Mouse (Mus musculus) T-helper 1 cell (primary cell): ENCODE measurements at regions not wholly inside any gene's neighbourhood (a gene's known extent, or its start where the extent isn't known, plus 50 kb on each side); places are given as distances from the start of the nearest gene placed in this dataset.

Experiments used
- in situ Hi-C: fragments of 300-600 bp; cut with MboI, MseI; formaldehyde crosslinking; loops from one replicate; pipeline ENCODE4 v1.15.1; 2025; ENCODE audit warnings: high pct_unique_total_duplicates

DNA sequence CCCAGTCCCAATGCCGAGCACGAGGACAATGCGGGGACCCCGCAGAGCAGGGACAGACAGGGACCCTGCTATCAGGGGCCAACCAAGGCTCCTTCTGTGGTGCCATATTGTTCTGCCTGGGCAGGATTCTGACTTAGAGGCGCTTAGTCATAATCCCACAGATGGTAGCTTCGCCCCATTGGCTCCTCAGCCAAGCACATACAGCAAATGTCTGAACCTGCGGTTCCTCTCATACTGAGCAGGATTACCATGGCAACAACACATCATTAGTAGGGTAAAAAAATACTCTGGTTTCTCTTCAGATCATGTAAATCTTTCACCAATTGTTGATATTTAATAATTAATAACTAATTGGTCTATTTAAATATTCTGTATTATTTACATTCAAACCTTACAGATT lies 2140.3 kb upstream of the Cdh20 start:
- in situ Hi-C loops = no loop called here

DNA sequence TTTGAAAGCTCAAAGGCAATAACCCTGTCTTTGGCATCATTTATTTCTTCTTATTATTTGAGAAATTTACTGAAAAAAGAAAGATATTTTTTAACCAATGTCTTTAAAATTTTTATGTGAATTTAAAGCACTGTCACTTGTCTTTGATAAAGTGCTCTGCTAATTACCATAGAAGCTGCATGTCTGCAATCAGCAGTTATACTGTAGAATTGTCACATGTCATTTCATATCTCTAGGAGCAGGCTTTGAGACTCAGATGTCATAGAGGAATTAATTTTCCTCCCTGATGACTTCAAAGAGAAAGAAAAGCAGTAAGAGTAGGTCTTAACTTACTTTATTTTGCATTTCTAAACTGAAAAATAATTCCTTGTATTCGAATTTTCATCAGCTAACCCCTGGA lies 2123.9 kb upstream of the Cdh20 start:
- in situ Hi-C loops = no loop called here

DNA sequence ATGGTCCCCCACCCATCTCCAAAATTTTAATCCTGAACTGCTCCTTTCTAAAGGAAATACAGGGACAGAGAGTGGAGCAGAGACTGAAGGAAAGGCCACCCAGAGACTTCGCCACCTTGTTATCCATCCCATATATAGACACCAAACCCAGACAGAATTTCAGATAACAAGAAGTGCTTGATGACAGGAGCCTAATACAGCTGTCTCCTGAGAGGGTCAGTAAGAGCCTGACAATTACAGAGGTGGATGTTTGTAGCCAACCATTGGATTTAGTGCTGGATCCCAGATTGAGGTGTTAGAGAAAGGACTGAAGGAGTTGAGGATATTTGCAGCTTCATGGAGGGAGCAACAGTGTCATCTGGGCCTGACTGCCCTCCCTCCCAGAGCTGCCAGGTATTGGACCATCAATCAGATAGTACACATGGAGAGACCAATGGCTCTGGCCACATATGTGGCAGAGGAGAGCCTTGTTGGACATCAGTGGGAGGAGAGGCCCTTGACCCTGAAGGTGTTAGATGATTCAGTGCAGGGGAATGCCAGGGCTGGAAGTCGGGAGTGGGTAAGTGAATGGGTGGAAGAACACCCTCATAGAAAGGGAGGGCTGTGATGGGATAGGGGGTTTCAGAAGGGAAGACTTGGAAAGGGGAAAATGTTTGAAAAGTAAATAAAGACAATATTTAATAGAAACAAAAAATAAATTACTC lies 2080.8 kb upstream of the Cdh20 start:
- in situ Hi-C loops = no loop called here

DNA sequence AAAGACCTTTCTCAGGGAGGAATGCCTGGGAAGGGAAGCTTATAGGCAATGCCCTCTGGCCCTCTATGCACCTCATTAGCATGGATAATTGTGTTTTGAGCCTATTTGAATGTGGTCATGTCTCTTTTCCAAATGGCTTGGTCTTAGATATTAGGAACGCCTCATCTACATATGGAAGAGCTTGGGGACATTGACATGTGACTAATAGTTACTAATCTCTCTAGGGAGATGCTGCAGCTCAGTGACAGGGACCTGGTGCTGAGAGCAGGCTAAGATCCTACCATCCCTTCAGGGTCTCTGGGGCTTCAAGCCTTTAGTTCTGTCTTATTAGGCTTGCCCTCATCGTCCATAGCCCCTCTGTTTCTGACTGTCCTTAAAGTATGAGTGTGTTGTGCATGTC lies 2051.9 kb upstream of the Cdh20 start:
- in situ Hi-C loops = loop anchor here (10.0 kb wide), 1 partner anchor 1812 kb away; no protein-coding TSS in a partner anchor

DNA sequence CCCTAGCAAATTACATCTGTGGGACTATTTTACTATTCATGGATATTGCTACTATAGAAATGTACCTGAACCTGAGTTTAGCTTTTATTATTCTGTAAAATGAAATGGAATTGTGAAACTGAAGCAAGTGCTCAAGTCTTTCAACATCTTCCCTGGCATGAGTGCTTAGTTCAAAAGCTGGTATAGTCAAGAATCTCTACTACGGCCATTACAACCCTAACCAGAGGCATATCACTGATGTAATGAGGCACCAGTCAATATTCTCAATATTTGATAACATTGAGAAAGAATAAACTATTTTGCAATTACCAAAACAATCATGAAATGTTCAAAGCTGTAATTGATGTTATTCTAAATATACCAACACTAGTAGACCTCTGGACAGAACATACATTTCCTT lies 2034.3 kb upstream of the Cdh20 start:
- in situ Hi-C loops = no loop called here

DNA sequence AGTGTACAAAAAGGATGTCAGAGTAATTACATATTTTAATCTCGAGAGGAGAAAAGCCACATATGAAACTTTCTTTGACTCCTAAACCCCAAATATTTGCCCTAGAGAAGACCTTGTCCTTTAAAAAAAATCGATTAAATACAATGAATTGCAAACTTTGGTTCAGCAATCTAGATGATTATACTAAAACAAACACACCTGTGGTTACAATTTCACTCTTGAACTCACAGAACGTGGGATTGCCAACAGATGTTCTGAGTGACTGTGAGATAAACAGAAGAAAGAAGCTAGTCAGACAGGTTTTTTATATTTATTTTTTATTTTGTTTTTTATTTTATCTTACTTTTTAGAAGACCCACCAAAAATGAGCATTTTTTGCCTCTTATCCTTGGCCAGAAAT lies 2032.9 kb upstream of the Cdh20 start:
- in situ Hi-C loops = no loop called here

DNA sequence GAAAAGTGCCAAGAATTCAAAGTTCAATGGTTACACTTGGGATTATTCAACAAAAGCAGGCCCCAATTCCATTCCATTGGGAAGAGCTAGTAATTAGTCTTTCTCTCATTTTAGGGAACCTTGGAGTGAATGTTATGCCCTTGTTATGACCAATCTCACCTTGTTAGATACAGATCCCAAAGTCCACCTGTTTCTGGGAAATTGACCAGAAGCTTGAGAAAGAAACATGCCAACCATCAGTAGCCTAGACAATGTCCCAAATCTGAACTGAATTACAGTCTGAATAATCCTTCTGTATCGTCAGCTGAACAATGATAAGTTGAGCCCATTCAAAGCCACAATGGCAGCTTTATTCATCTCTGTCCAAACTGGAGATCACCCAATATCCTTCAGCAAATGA lies 2010.4 kb upstream of the Cdh20 start:
- in situ Hi-C loops = no loop called here
